Mouse (Mus musculus) heart, embryonic 15.5 days (tissue): ENCODE measurements around the gene Tas2r124. TPM values are rescaled to one million over a fixed set of nuclear protein-coding genes. Genes with fewer than 3 reads are reported as not detected.

Experiments
- ATAC-seq: fragments of 200-750 bp; cut with Nextera tagmentation; replicated peaks from 2 replicates; pipeline ENCODE4 v1.8.0; 2017; ENCODE audit warnings: low read depth, moderate TSS enrichment; ENCODE audit not compliant: insufficient number of reproducible peaks, insufficient read depth, low FRiP score
- H3K27ac ChIP-seq: fragments of 300-500 bp; sonication (generic); 2 replicates; pipeline ENCODE4 v1.5.1; 2015; ENCODE audit warnings: mild to moderate bottlenecking, inconsistent platforms
- H3K27me3 ChIP-seq: fragments of 300-500 bp; sonication (generic); 2 replicates; pipeline ENCODE4 v1.6.1; 2015; ENCODE audit warnings: inconsistent platforms
- H3K36me3 ChIP-seq: fragments of 300-500 bp; sonication (generic); 2 replicates; pipeline ENCODE4 v1.6.1; 2015; ENCODE audit warnings: mild to moderate bottlenecking, inconsistent platforms
- H3K4me1 ChIP-seq: fragments of 300-500 bp; sonication (generic); replicated peaks from 2 replicates; pipeline ENCODE4 v1.6.1; 2015; ENCODE audit warnings: inconsistent platforms
- H3K4me2 ChIP-seq: fragments of 300-500 bp; sonication (generic); 2 replicates; pipeline ENCODE4 v1.6.1; 2015; ENCODE audit warnings: inconsistent platforms, mild to moderate bottlenecking, moderate library complexity
- H3K4me3 ChIP-seq: fragments of 300-500 bp; sonication (generic); 2 replicates; pipeline ENCODE4 v1.5.1; 2015; ENCODE audit warnings: mild to moderate bottlenecking, inconsistent platforms
- H3K9ac ChIP-seq: fragments of 300-500 bp; sonication (generic); 2 replicates; pipeline ENCODE4 v1.6.1; 2015; ENCODE audit warnings: mild to moderate bottlenecking, inconsistent platforms
- H3K9me3 ChIP-seq: fragments of 300-500 bp; sonication (generic); replicated peaks from 2 replicates; pipeline ENCODE4 v1.6.1; 2016; ENCODE audit warnings: inconsistent platforms
- WGBS: fragments of 180-500 bp; shearing (Covaris S2); methylation state at CpG from one replicate; pipeline ENCODE4 v1.1.7; 2015; ENCODE audit warnings: mixed read lengths; 5-methylcytosine and 5-hydroxymethylcytosine counted together
- polyA plus RNA-seq: library from polyadenylated mRNA; unstranded; fragments of >200 nt; fragmentation: Nextera tagmentation; extraction: Ambion mirVana; gene quantifications from 2 replicates; pipeline ENCODE4 v1.2.1, GENCODE M21; 2015

Tas2r124 gene
- polyA plus RNA-seq = not detected in 2 replicates

DNA sequence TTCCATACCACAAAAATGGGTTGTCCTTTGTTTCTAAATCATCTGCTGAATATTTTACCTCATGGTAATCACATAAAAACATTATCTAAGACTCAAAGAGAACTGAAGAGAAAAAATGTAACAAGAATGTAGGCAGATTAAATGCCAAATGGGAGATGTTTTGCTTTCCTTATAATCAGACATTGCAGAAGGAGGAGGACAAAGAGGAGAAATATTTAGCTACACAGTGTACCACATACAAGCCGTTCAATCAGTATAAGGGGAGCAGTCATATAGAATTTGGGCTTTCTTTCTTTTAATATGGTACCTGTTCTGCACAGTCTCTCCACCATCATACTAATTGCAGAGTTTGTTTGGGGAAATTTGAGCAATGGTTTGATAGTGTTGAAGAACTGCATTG lies at the start of gene Tas2r124:
Tas2r124 (plus strand) TSS at position 301 of the 400 bp plus-strand sequence.
- no peaks in the 10 kb centered on the region for H3K4me1 ChIP-seq
- H3K4me2 ChIP-seq = no peak within 1 kb of the TSS
- no peak within 1 kb of the TSS for H3K4me3 ChIP-seq
- no peaks in the 10 kb centered on the region for H3K9me3 ChIP-seq
- ATAC-seq = no peak
- H3K27ac ChIP-seq = no peak within 1 kb of the TSS
- no peaks in the 10 kb centered on the region for H3K36me3 ChIP-seq
- no peak within 1 kb of the TSS for H3K9ac ChIP-seq
- no peaks in the 10 kb centered on the region for H3K27me3 ChIP-seq
- WGBS = 82% methylated on average over 1 of the region's 1 CpGs

GRCm38 (mm10) chr6:132711828-132712227 lies 42.7 kb upstream of the Tas2r124 start, which contains the start of gene Tas2r122:
Gene Tas2r122, minus strand, starts transcription at chr6:132711928.
- no peak within 1 kb of the TSS for H3K4me2 ChIP-seq
- WGBS = 67% methylated on average over 3 of the region's 3 CpGs
- no peak within 1 kb of the TSS for H3K4me3 ChIP-seq
- H3K27ac ChIP-seq = no peak within 1 kb of the TSS
- no peak within 1 kb of the TSS for H3K9ac ChIP-seq
- H3K36me3 ChIP-seq = no peaks in the 10 kb centered on the region
- no peaks in the 10 kb centered on the region for H3K9me3 ChIP-seq
- no peaks in the 10 kb centered on the region for H3K4me1 ChIP-seq
- ATAC-seq = no peak
- no peaks in the 10 kb centered on the region for H3K27me3 ChIP-seq

DNA sequence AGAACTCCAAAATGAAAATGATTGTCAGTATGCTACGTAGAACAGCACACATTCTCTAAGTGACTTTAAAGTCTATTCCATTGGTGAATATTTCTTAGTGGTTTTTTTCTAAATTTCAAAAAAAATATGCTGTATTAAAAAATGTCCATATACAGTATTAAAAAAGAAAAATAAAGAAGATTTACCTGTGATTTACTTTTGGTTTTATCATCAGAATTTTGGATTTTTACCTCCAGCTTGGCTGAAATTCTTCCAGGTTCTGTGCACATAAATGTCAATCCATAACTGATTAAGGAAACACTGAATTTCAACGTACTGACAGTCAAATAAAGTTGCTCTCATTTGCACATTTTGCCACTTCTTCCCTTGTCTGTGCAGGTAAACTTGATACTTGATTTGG lies 16.6 kb upstream of the Tas2r124 start, which contains the start of gene Tas2r115:
Tas2r115 (minus strand) TSS at position 101 of the 400 bp plus-strand sequence.
- H3K27me3 ChIP-seq = no peaks in the 10 kb centered on the region
- no peak within 1 kb of the TSS for H3K27ac ChIP-seq
- 72% methylated on average over 2 of the region's 2 CpGs for WGBS
- no peak within 1 kb of the TSS for H3K4me2 ChIP-seq
- H3K36me3 ChIP-seq = no peaks in the 10 kb centered on the region
- no peak for ATAC-seq
- no peak within 1 kb of the TSS for H3K4me3 ChIP-seq
- no peaks in the 10 kb centered on the region for H3K9me3 ChIP-seq
- no peaks in the 10 kb centered on the region for H3K4me1 ChIP-seq
- H3K9ac ChIP-seq = no peak within 1 kb of the TSS

DNA sequence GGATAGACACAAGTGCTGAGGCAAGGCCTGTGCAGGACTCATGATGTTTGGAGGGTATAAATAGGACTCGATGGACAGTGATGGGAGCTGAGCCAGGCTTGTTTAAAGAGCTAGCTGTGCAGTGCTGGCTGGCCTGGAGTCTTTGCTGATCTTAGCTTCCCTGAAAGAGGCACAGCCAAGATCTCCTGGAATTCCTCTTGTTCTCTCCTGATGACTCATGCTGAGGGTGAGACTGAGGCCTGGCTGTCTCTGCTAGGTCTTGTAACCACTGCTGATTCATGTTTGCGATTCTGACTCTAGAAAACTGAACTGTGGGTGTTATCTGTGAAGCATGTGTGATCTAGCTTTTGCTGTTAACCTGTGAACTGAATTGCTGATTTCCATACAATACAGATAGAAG lies 4.3 kb upstream of the Tas2r124 start:
- H3K4me1 ChIP-seq = no peaks in the 10 kb centered on the region
- WGBS = 52% methylated on average over 2 of the region's 2 CpGs
- H3K27ac ChIP-seq = no peak overlapping the region
- no peaks in the 10 kb centered on the region for H3K27me3 ChIP-seq
- ATAC-seq = 0 out of 2 replicates have a peak, but pooled peaks have one; percentile 18
- H3K4me3 ChIP-seq = no peak overlapping the region
- no peak overlapping the region for H3K9ac ChIP-seq
- no peaks in the 10 kb centered on the region for H3K9me3 ChIP-seq
- H3K4me2 ChIP-seq = no peak overlapping the region
- H3K36me3 ChIP-seq = no peaks in the 10 kb centered on the region

DNA sequence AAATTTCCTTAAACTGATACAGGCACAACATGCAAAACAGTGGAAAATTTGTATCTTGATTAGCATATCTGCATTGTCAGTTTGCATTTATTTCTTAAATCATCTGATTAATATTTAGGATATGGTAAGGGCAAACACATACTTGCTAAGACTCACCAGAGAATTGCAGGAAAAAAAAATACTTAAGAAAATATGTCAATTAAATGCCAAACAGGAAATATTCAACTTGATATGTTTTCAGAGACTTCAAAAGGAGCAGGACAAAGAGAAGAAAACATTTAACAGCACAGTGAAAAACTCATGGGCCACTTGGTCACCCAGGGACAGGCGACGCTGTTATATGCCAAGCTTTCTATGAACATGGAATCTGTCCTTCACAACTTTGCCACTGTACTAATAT lies 7.3 kb downstream of the Tas2r124 start, which contains the start of gene Tas2r102:
Tas2r102 (plus strand) TSS at position 301 of the 400 bp plus-strand sequence.
- no peaks in the 10 kb centered on the region for H3K4me1 ChIP-seq
- H3K36me3 ChIP-seq = no peaks in the 10 kb centered on the region
- no peaks in the 10 kb centered on the region for H3K9me3 ChIP-seq
- no peak within 1 kb of the TSS for H3K4me3 ChIP-seq
- no peak within 1 kb of the TSS for H3K27ac ChIP-seq
- 91% methylated on average over 2 of the region's 2 CpGs for WGBS
- no peaks in the 10 kb centered on the region for H3K27me3 ChIP-seq
- no peak for ATAC-seq
- H3K9ac ChIP-seq = no peak within 1 kb of the TSS
- no peak within 1 kb of the TSS for H3K4me2 ChIP-seq

DNA sequence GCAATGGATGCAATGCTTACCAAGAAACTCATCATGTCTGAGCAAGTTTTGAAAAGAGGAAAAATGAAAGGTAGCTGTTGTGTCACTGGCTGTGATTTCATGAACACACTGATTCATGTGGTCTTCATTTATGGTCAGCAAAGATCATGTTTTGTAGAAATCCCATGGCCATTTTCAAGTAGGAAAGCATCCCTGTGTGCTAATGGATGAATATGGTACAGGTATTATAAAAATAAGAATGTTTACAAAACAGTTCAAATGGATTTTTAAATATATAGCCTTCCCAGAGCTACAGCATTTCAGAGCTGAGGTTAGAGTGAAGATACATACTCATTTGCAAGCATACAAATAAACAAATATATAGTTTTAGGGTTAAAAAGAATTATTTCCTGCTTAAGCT lies 23.5 kb downstream of the Tas2r124 start, which contains the start of gene Tas2r136:
Tas2r136 (minus strand) TSS at position 101 of the 400 bp plus-strand sequence.
- Histone ChIP-seq H3K4me1 (no peaks in the 10 kb centered on the region), H3K4me3 (no peak within 1 kb of the TSS), H3K9me3 (no peaks in the 10 kb centered on the region), H3K27ac (no peak within 1 kb of the TSS), H3K27me3 (no peaks in the 10 kb centered on the region), H3K4me2 (no peak within 1 kb of the TSS), H3K36me3 (no peaks in the 10 kb centered on the region), H3K9ac (no peak within 1 kb of the TSS)
- no peak for ATAC-seq

GRCm38 (mm10) chr6:132795393-132795792 lies 40.9 kb downstream of the Tas2r124 start:
- 0 out of 2 replicates have a peak, but pooled peaks have one; percentile 14 for ATAC-seq
- Histone ChIP-seq H3K36me3 (no peaks in the 10 kb centered on the region), H3K4me1 (no peaks in the 10 kb centered on the region), H3K4me2 (no peak overlapping the region), H3K9me3 (peaks cover 11% of the 10 kb centered on the region; the same call in 1 of the 2 replicates), H3K27me3 (no peaks in the 10 kb centered on the region), H3K9ac (no peak overlapping the region), H3K27ac (no peak overlapping the region), H3K4me3 (no peak overlapping the region)
- WGBS = 19% methylated on average over 1 of the region's 1 CpGs

- no peaks in the 10 kb centered on the region for H3K9me3 ChIP-seq
- ATAC-seq = no peak
- WGBS = 71% methylated on average over 1 of the region's 1 CpGs
- no peak within 1 kb of the TSS for H3K4me2 ChIP-seq
- no peaks in the 10 kb centered on the region for H3K27me3 ChIP-seq
- no peaks in the 10 kb centered on the region for H3K4me1 ChIP-seq
- no peaks in the 10 kb centered on the region for H3K36me3 ChIP-seq
- no peak within 1 kb of the TSS for H3K9ac ChIP-seq
- H3K27ac ChIP-seq = no peak within 1 kb of the TSS
- no peak within 1 kb of the TSS for H3K4me3 ChIP-seq
These were observed 48.0 kb downstream of the Tas2r124 start, which contains the start of gene Tas2r117 for GRCm38 (mm10) chr6:132802518-132802917. Gene Tas2r117, plus strand, starts transcription at chr6:132802818.

Other genes starting within 250 kb of the Tas2r124 start
- gene Prh1, start 184.9 kb upstream of the Tas2r124 start, polyA plus RNA-seq = not detected in 2 replicates
- not detected in 2 replicates for gene Prp2, start 158.8 kb upstream of the Tas2r124 start, polyA plus RNA-seq
- not detected in 2 replicates for gene A630073D07Rik, start 103.2 kb upstream of the Tas2r124 start, polyA plus RNA-seq
- gene Tas2r120, start 97.8 kb upstream of the Tas2r124 start, polyA plus RNA-seq = not detected in 2 replicates
- not detected in 2 replicates for gene Tas2r121, start 53.7 kb upstream of the Tas2r124 start, polyA plus RNA-seq
- gene Tas2r122, start 42.8 kb upstream of the Tas2r124 start, polyA plus RNA-seq = not detected in 2 replicates
- not detected in 2 replicates for gene Tas2r115, start 16.7 kb upstream of the Tas2r124 start, polyA plus RNA-seq
- not detected in 2 replicates for gene Tas2r102, start 7.4 kb downstream of the Tas2r124 start, polyA plus RNA-seq
- gene Tas2r136, start 23.4 kb downstream of the Tas2r124 start, polyA plus RNA-seq = not detected in 2 replicates
- gene Tas2r117, start 48.1 kb downstream of the Tas2r124 start, polyA plus RNA-seq = not detected in 2 replicates
- not detected in 2 replicates for gene Tas2r123, start 92.4 kb downstream of the Tas2r124 start, polyA plus RNA-seq
- gene Tas2r116, start 100.7 kb downstream of the Tas2r124 start, polyA plus RNA-seq = not detected in 2 replicates
- not detected in 2 replicates for gene Tas2r110, start 113.3 kb downstream of the Tas2r124 start, polyA plus RNA-seq
- gene Tas2r113, start 138.3 kb downstream of the Tas2r124 start, polyA plus RNA-seq = not detected in 2 replicates
- not detected in 2 replicates for gene Tas2r125, start 154.9 kb downstream of the Tas2r124 start, polyA plus RNA-seq
- gene Tas2r129, start 196.4 kb downstream of the Tas2r124 start, polyA plus RNA-seq = not detected in 2 replicates
- gene Tas2r131, start 203.2 kb downstream of the Tas2r124 start, polyA plus RNA-seq = not detected in 2 replicates
- not detected in 2 replicates for gene Tas2r109, start 226.2 kb downstream of the Tas2r124 start, polyA plus RNA-seq